Mouse (Mus musculus) urinary bladder, postnatal 25 days (tissue): ENCODE data around the gene Mtf1.
A peak's percentile ranks its signal among the peaks of the same experiment; 100 is the strongest.

ENCODE experiments used
- DNase-seq: peaks from one replicate; pipeline ENCODE4 v3.0.0; 2022; ENCODE audit warnings: low spot score

The Mtf1 gene

DNA sequence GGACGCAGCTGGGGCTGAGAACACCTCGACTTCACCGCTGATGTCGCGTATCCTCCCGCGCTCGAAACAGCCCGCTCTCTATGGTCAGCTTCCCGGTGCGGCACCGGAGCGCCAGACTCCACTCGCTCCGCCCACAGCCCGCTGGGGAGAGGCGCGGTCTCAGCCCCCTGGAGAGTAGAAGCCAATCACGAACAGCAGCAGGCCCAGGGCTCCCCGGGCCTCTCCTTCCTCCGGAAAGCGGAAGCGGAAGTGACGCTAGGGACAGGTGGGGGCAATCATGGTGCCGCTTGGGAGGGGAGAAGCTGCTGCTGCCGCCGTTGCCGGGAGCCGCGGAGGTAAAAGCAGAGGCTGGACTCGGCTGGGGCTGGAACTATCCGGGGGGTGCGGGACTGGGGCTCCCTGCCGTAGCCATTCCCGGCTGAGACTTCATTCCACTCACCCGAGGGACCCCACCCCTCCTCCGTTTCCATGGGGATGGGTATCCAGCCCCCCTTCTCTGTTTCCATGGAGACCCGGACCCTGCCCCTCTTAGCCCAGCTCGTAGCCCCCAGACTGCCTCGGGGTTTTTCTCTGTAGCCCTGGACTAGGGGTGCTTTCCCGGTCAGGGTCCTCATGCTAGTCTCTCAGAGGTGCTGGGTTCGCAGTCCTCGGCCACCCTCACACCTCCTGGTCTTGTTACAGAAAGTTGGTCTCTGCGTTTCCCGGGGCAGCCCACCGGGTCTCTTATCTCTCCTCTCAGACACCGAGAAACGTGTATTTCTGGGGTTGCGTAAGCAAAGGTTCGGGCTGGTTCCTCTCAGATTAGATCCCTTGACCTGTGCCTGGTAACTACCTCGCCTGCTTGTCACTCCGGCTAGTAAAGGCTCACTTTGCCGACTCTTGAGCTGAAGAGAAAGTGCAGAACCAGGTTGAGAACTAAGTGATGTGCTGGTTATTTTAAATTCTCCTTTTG lies 681 bp downstream of the Mtf1 start:
- DNase-seq = peak; percentile 95

DNA sequence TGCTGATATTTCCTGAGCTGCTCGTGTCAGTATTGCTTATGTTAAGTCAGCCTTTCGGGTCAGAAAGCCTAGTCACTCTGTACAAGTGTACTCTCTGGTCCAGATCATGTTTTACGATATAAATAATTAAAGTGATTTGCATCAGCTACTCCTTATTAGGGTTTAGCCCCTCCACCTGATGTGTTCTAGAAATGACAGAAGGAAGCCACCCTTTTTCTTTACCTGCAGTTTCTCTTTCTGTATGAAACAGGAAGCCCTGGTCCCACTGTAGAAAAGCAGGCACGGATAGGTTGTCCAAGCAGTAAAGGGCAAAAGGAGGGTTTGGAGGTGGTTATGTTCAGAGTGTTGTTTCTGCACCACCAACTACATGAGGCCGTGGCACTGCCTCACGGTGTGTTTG lies 1.5 kb downstream of the Mtf1 start:
- DNase-seq = no peak

DNA sequence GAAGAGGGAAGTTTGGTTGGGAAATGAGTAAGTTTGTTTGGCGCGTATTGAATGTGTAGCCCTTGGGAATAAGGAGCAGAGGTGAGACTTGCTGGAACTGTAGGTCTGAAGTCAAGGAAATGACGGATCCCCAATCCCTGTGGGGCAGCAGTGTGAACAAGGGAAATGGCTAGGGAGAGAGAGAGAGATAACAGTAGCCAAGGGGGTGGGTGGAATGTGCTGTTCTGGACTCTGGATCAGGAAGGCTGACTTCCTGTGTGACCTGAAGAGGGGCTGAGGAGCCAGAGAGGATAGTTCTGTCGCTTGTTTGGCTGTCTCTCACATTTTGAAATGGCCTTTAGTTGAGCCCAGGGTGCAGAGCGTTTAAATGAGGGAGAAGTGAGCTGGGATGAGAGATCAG lies 6.6 kb downstream of the Mtf1 start:
- no peak for DNase-seq

DNA sequence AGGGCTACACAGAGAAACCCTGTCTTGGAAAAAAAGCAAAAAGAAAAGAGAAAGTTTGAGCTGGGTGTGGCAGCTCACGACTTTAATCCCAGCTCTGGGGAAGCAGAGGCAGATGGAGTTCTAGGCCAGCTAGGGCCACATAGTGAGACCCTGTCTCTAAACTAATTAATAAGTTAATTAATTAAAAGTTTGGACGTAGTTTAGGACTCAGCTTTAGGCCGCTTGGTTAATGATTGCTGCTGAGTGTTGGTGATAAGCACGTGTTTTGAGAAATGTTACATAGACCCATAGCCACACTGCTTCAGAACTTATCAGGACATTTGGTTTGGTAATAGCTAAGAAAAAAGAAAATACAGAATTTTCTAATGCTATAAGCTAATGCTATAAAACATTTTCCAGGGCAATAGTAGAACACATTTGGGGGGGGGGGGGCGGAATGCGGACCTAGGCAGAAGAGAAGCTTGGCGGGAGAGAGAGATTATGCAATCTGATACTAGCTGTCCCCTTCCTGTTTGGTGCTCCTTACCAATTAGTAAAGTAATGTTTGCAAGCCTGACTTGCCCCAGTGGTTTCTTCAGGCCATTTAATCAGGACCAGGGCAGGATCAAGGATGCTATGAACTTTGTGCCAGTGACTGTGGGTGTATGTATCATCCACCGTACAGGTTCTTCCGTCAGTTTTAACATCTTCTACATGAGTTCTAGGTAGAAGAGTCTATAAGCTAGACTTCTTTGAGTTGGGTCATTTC lies 7.4 kb downstream of the Mtf1 start:
- DNase-seq = no peak

DNA sequence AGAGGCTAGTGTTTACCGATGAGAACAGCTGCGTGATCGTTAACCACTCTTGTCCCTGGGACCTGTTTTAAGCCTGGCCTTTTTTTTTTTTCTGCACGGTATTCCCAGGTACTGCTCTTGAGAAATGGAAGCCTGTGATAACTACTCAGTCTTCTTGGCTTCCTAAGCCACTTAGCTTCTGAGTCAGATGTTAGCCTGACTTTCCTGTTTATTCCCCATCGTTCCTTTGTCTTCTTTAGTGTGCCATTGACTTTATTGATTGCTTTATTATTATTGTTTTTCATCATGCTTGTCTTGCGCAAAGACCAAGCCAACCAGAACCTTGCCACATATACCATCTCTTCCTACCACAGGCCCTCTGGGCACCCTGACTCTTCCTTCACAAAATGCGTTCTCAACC lies 8.2 kb downstream of the Mtf1 start:
- no peak for DNase-seq

DNA sequence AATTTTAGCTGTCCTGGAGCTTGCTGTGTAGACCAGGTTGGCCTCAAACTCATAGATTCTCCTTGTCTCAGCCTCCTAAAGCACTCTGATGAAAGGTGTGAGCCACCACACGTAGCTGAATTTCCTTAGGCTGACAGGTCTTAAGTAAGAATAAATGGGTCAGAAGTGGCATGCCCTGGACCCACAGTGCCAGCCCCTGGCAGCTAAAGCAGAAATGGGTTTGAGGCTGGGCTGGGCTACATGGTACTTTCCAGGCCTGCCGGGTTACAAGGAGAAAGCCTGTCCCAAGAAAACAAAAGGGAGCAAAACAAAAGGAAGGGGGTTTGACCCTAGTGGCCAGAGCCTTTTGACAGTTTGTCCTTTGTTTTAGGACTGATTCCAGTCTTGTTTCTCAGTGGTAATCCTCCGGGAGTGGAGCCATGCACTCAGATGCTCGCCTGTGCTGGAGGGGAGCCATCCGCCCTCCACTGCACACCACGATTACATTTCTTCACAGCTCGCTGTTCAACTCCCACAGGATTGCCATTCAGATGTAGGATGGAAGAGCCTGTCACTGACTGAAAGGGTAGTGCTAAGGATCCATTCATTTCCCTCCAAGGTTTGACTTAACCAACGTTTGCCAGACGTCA lies 9.6 kb downstream of the Mtf1 start:
- DNase-seq = no peak

DNA sequence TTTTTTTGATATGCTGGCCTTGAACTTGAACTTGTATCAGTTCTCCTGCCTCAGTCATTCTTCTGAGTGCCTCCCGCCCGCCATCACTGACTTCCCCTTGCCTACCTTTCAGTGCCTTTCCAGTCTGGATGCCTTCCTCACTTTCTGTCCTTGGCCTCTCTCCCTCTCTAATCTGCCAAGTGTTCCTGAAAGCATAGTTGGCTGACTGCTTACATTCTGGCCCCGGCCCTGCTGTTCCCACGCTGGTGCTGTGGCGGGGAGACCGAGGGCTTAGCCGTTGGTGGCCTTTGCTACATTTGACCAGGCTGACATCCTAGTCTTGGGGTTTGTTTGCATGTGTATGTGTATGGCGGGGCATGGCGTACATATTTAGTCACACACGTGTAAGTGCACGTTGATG lies 14.0 kb downstream of the Mtf1 start:
- DNase-seq = no peak

DNA sequence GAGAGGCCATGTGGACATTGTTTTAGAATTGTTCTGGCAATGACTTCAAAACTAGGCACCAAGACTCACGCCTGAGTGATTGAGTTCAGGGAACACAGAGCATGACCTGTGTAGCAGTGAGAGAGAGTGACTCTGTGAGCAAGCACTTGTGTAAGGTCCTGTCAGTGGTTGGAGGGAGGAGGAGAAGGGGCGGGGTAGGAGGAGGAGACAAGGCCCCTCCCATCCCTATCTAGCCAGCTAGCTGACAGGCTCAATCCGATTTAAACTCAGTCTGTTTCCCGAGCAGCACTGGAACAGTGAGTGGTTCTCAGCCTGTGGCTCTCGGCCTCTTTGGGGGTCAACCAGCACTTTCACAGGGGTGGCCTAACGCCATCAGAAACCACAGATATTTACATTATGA lies 15.9 kb downstream of the Mtf1 start:
- DNase-seq = peak; percentile 15

DNA sequence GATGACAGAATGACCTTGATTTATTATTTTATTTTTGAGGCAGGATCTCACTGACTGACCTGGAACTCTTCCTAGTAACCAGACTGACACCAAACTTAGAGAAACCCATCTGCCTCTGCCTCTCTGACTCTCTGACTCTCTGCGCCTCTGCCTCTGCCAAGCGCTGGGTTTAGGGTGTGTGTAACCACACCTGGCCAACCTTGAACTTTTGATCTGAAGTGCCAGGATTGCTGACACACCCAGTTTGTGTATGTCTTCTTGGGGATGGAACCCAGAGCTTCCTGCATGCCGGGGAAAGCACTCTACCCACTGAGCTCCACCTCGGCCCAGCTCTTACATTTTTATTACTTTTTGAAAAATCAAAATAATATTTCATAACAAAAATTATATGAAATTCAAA lies 16.9 kb downstream of the Mtf1 start:
- no peak for DNase-seq

DNA sequence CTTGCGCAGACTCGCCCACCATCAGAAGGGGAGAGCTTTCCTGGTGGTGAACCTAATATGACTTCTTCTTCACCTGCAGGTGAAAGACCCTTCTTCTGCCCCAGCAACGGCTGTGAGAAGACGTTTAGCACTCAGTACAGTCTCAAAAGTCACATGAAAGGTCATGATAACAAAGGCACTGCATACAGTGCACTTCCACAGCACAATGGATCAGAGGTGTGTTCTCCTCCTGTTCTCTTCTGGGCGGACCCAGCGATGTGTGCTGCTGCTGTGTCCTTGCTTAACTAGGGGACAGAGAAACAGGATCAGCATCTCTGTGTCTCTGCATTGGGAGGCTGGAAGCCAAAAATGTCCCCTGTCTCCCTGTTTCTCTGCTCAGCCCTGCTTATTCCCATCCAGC lies 23.1 kb downstream of the Mtf1 start:
- no peak for DNase-seq

DNA sequence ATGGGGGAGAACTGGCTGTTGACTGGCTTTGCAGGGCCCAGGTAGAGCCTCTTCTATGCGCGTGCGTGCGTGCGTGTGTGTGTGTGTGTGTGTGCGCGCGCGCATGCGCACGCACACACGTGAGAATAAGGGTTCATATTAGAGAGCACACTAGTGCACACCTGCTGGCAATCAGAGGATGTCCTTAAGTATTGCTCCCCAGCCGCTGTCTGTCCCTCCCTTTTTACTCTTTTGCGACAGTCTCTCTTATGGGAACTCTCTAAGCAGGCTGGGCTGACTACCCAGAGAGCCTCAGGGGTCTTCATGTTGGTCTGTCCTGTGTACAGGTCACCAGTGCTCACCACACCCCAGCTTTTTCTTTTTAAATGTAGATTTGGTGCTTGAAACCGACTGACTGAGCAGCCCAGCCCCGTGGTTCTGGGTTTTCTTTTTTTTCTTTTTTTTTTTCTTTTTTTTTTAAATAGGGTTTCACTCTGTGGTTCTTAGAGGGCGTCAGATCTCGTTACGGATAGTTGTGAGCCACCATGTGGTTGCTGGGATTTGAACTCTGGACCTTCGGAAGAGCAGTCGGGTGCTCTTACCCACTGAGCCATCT lies 23.6 kb downstream of the Mtf1 start:
- no peak for DNase-seq

DNA sequence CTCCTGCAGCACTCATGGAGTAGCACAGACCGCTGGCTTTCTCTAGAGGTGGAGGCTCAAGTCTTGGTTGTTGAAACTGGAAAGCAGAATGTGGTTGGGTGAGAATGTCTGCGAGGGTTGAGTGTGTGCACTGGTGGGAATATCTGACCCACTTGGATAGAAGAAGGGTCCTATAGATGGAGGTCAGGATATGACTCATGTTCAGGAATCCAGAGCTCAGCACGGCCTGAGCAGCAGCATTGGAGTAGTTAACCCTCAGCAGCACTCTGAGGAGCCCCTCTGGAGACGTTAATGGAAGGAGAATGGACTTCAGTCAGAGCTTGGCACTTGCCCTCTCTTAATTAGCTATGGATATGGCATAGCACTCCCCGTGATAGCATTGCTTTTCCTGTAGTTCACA lies 27.8 kb downstream of the Mtf1 start:
- DNase-seq = no peak

DNA sequence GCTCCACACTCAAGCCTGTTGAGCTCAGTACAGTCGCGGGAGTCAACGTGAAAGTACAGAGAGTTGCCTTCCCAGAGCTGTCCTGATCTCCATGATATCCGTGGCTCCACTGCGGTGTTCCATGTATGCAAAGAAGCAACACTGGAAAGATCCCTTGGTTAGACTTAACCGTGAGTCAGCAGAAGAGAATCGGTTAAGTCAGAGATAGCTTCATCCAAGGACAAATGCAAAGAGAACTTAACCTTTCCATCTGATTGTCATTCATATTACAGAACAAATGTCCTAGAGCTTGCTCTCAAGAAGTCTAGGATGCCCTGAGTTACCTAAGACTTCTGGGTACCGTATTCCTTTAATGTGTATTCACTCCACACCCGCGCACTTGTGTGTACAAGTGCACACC lies 30.9 kb downstream of the Mtf1 start:
- no peak for DNase-seq

DNA sequence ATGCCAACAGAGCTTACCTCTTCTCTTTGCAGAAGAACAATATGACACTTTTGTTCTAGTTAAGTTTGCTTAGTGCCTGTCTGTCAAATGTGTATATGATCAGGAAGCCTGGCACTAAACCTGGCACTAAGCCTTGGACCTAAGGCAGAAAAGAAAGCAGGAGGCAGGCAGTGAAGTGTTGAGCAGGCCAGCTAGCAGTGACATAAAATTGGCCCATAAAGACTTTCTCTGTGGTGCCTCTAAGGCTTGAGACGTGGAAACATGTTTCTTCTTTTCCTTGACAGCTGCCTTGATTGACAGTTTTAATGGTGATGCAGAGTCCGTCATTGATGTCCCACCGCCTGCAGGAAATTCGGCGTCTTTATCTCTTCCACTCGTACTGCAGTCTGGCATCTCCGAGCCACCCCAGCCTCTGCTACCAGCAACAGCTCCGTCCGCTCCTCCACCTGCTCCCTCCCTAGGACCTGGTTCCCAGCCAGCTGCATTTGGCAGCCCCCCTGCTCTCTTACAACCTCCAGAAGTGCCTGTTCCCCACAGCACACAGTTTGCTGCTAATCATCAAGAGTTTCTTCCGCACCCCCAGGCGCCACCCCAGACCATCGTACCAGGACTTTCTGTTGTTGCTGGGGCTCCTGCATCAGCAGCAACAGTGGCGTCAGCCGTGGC lies 36.3 kb downstream of the Mtf1 start:
- DNase-seq = no peak

DNA sequence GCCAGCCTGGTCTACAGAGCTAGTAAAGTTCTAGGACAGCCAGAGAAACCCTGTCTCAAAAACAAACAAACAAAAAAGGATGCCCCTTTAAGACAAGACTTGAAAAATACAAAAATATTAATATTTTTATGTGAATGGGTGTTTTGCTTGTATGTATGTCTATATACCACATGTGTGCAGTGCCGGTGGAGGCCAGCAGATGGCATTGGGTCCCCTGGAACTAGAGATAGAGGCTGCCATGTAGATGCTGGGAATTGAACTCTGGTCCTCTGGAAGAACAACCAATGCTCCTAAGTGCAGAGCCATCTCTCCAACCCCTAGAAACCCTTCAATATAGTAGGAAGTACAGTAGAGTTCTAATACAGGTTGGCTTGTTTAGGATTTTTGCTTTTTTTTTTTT lies 39.1 kb downstream of the Mtf1 start:
- no peak for DNase-seq

DNA sequence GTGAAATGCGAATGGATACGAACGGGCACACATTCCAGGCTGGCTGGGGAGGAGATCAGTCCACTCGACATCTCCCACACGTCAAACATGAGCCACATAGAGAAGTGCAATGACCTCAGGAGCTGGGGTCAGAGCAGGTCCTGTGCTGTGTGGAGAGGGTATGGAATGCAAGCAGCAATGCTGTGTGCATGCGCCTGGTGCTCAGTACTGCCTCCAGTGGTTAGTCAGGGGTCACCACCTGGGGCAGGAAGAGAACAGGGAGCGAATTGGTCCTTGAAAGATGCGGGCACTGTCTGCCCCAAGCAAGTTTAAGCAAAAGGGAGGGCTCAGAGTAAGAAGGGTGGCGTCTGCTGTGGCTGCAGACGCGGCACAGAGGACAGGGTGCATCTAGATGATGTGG lies 41.6 kb downstream of the Mtf1 start:
- peak; percentile 29 for DNase-seq

DNA sequence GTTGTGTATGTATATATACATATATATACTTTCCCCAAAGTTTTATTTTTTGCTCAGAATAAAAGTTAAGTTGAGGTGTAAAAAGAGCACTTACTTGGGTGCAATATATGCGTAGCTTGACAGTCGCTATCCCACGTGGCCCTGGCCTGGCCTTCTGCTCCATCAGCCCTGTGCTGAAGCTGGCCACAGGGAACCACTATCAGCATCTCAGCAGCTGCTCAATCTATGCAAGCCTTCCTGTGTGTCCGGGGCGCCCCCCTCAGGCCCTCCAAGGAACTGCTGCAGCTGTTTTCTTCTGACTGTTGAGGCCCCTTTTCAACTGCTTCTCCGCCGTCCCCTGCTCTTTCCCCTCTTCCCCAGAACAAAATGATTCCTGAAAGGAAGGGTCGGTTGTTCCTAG lies 45.7 kb downstream of the Mtf1 start:
- peak; percentile 72 for DNase-seq

DNA sequence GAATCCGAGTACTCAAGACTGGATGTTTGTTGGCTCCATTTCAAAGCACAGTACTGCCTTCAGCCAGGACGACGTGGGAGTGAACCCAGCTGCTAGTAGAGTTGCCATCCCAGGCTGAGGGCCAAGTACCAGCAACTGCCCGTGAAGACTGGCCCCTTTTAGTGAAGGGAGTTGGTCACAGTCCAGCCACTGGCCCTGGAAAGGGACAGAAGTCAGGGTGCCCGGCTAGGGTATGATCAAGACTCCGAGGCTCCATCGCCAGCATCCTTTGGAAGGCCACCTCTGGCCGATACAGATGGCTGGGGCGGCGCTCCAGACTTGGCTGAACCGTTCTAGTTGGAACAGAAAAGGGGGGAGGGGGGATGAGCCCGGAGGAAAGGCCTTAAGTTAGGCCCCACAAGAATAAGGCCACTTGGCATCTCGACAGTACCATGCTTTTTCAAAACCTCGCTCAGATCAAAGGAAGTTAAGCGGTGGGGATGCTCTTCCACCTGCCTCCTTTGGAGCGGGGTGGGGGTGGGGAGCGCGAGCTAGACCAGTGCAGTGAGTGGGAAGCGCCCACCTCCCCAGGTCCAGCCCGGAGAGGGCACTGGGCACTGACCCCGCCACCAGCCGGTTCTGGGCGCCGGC lies 47.8 kb downstream of the Mtf1 start:
- DNase-seq = no peak

DNA sequence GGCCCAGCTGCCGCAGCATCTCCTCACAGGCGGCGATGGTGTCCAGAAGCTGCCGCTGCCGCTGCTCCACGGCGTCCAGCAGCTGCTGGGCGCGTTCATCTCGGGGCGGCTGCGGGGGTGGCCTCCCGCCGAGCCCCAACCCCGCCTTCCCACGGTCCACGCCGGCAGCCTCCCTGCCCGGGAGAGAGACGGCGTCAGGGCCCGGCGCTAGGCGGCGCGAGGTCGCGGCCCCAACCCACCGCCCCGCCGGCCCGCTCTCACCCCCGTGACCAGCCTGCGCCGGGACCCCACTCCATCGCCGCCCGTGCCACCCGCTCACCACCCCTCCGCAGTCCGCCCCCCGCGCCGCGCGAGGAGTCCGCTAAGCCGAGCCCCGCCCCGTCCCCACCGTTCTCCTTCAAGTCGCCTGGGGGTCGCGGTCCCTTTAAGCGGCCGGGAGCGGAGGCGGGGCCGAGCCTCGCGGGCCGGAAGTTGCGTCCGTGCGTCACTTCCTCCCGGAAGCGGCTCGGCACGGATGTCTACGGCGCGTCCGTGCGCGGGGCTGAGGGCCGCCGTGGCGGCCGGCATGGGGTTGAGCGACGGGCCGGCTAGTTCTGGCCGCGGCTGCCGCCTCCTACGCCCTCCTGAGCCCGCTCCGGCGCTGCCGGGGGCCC lies 48.5 kb downstream of the Mtf1 start, which contains the start of gene Yrdc:
TSS of gene Yrdc (plus strand) at position 419 of the 653 bp plus-strand sequence.
- DNase-seq = peak; percentile 93

DNA sequence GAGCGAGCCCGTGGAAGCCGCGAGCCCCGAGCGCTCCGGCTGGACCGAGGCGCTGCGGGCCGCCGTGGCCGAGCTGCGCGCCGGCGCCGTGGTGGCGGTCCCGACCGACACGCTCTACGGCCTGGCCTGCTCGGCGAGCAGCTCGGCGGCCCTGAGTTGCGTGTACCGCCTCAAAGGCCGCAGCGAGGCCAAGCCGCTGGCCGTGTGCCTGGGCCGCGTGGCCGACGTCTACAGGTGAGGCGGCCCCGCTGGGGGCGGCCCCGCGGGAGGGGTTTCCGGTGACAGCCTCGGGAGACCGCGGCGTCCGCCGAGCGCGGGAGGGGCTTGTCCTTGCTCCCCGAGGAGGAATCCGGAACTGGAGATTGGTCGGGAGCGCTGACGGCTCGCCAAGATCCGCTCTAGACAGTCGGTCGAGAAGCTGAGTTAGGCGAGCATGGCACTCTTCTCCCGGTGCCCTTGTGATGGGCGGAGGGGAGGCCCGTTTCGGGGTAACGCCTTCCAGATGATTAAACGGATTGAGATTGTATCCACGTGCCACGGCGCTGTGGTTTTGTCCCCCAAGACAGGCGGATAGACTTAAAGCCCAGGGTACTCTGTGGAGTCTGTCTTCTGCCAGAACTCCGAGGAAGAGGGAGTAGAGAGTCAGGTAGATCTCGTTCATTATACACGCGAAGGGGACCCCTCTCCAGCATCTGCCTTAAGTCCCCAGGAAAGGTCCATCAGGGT lies 49.2 kb downstream of the Mtf1 start, which contains the start of gene 1110065P20Rik:
TSS of gene 1110065P20Rik (minus strand) at position 264 of the 726 bp plus-strand sequence.
- peak; percentile 70 for DNase-seq
